Mouse (Mus musculus): ENCODE data around the gene Etv2.

GRCm38 (mm10) chr7:30599933-30600353 lies 35.7 kb downstream of the Etv2 start:
- TF ChIP-seq POLR2A (IDR thresholded peaks at IDR 0.05; ENCODE audit: low read depth, low read length) (no peak), CTCF (IDR thresholded peaks at IDR 0.05; ENCODE audit: extremely low read depth, insufficient read length, insufficient replicate concordance, low read depth, low read length) (no peak)

Data from small intestine, adult 2 months (tissue).